Comparison of ENCODE assay signal across 8 mouse cellular contexts in genomic region chr14:27622176-27622922, GRCm38 (mm10). TPM values are rescaled to one million over a fixed set of nuclear protein-coding genes. Genes with fewer than 3 reads are reported as not detected.
DNase-seq lines count a peak whose midpoint lies in the region; ATAC-seq and TF ChIP-seq lines count a peak whose summit lies in the region.

TSS of gene Erc2 (plus strand) at chr14:27622428.

- no peaks in the 10 kb centered on the region for H3K79me2 ChIP-seq in heart, adult 2 months (replicated peaks; ENCODE audit: control insufficient read depth, insufficient read depth, low read length)

- peaks cover 14% of the 10 kb centered on the region; the same call in 1 of the 2 replicates for H3K27me3 ChIP-seq in embryonic facial prominence, embryonic 12.5 days
- H3K27me3 ChIP-seq in heart, adult 2 months (ENCODE audit: control insufficient read depth, insufficient read depth, low read length), result peaks cover 3% of the 10 kb centered on the region; the same call in 1 of the 2 replicates
- H3K27me3 ChIP-seq in limb, embryonic 13.5 days, result peaks cover 22% of the 10 kb centered on the region
- no peaks in the 10 kb centered on the region for H3K27me3 ChIP-seq in midbrain, postnatal 0 days (ENCODE audit: insufficient read depth, low read length)

- TF ChIP-seq EP300 in heart, adult 2 months (IDR thresholded peaks at IDR 0.05; ENCODE audit: insufficient read depth, low read depth, low read length), result no peak

- intact Hi-C loops in heart, postnatal 25 days (cut with DNase I), result no loop called here
- intact Hi-C loops in heart, adult 2 months (cut with DNase I), result no loop called here

- peak within 1 kb of the TSS; percentile 96 for H3K4me2 ChIP-seq in embryonic facial prominence, embryonic 12.5 days (replicated peaks)
- peak within 1 kb of the TSS; percentile 93 for H3K4me2 ChIP-seq in limb, embryonic 13.5 days (replicated peaks)
- peak within 1 kb of the TSS; percentile 48 for H3K4me2 ChIP-seq in midbrain, postnatal 0 days (ENCODE audit: low read depth, low read length, poor library complexity, severe bottlenecking)

- under 1% methylated on average over 77 of the region's 78 CpGs for WGBS in embryonic facial prominence, embryonic 12.5 days
- WGBS in heart, adult 2 months, result 1% methylated on average over 77 of the region's 78 CpGs
- under 1% methylated on average over 58 of the region's 78 CpGs for WGBS in limb, embryonic 13.5 days
- WGBS in midbrain, postnatal 0 days, result under 1% methylated on average over 60 of the region's 78 CpGs

- peak; percentile 94 for DNase-seq in heart, adult 11 months
- DNase-seq in heart, postnatal 25 days (ENCODE audit: low spot score), result no peak
- peak; percentile 51 to 56 for DNase-seq in heart, adult 2 months
- DNase-seq in kidney, adult 9 months, result peak; percentile 78
- peak; percentile 90 for DNase-seq in midbrain, postnatal 0 days (ENCODE audit: low spot score)
- peak; percentile 75 for DNase-seq in testis, postnatal 10 days (ENCODE audit: low spot score)

- H3K9ac ChIP-seq in embryonic facial prominence, embryonic 12.5 days, result peak within 1 kb of the TSS; percentile 66
- peak within 1 kb of the TSS; percentile 56; the same call in 1 of the 2 replicates for H3K9ac ChIP-seq in heart, adult 2 months (ENCODE audit: low read depth, low read length)
- peak within 1 kb of the TSS; percentile 73 for H3K9ac ChIP-seq in limb, embryonic 13.5 days
- peak within 1 kb of the TSS; percentile 89 for H3K9ac ChIP-seq in midbrain, postnatal 0 days (replicated peaks; ENCODE audit: low read length, poor library complexity, severe bottlenecking)

- no peaks in the 10 kb centered on the region for H3K9me3 ChIP-seq in embryonic facial prominence, embryonic 12.5 days
- no peaks in the 10 kb centered on the region for H3K9me3 ChIP-seq in limb, embryonic 13.5 days
- no peaks in the 10 kb centered on the region for H3K9me3 ChIP-seq in midbrain, postnatal 0 days (ENCODE audit: low read length)

- 0 out of 2 replicates have a peak within 1 kb of the TSS, but pooled peaks have one; percentile 36 for H3K27ac ChIP-seq in embryonic facial prominence, embryonic 12.5 days
- no peak within 1 kb of the TSS for H3K27ac ChIP-seq in heart, adult 2 months
- H3K27ac ChIP-seq in limb, embryonic 13.5 days, result no peak within 1 kb of the TSS
- peak within 1 kb of the TSS; percentile 81 for H3K27ac ChIP-seq in midbrain, postnatal 0 days (ENCODE audit: low read depth, low read length)

- H3K4me1 ChIP-seq in embryonic facial prominence, embryonic 12.5 days, result 0 out of 2 replicates have a peak, but pooled peaks cover 8% of the 10 kb centered on the region
- no peaks in the 10 kb centered on the region for H3K4me1 ChIP-seq in heart, adult 2 months (ENCODE audit: control insufficient read depth, insufficient read depth, low read length)
- peaks cover 9% of the 10 kb centered on the region for H3K4me1 ChIP-seq in limb, embryonic 13.5 days
- H3K4me1 ChIP-seq in midbrain, postnatal 0 days (ENCODE audit: insufficient read depth, low read length), result peaks cover 13% of the 10 kb centered on the region; the same call in 1 of the 2 replicates

- no peak for TF ChIP-seq POLR2A in heart, adult 2 months (IDR thresholded peaks at IDR 0.05; ENCODE audit: insufficient read depth, low read depth, low read length)

- peak within 1 kb of the TSS; percentile 64 for H3K4me3 ChIP-seq in embryonic facial prominence, embryonic 12.5 days
- H3K4me3 ChIP-seq in heart, adult 2 months, result peak within 1 kb of the TSS; percentile 47
- peak within 1 kb of the TSS; percentile 69 for H3K4me3 ChIP-seq in limb, embryonic 13.5 days
- peak within 1 kb of the TSS; percentile 85 for H3K4me3 ChIP-seq in midbrain, postnatal 0 days (ENCODE audit: low read depth, low read length)

- peak; percentile 94 for ATAC-seq in embryonic facial prominence, embryonic 12.5 days (ENCODE audit: insufficient number of reproducible peaks, insufficient read depth, low FRiP score, low TSS enrichment)
- peak; percentile 96 for ATAC-seq in limb, embryonic 13.5 days (ENCODE audit: low FRiP score, low read depth)
- ATAC-seq in midbrain, postnatal 0 days (ENCODE audit: low FRiP score), result peak; percentile 92

- H3K36me3 ChIP-seq in embryonic facial prominence, embryonic 12.5 days, result no peaks in the 10 kb centered on the region
- no peaks in the 10 kb centered on the region for H3K36me3 ChIP-seq in heart, adult 2 months (ENCODE audit: control insufficient read depth, insufficient read depth, low read length)
- H3K36me3 ChIP-seq in limb, embryonic 13.5 days, result no peaks in the 10 kb centered on the region
- H3K36me3 ChIP-seq in midbrain, postnatal 0 days (ENCODE audit: insufficient read depth, low read length), result no peaks in the 10 kb centered on the region

- peak; percentile 72 for TF ChIP-seq CTCF in heart, adult 2 months (IDR thresholded peaks at IDR 0.05)
- TF ChIP-seq CTCF in midbrain, postnatal 0 days (IDR thresholded peaks at IDR 0.05), result peak; percentile 83

RNA-seq across cellular contexts. Expression of gene Erc2, which starts in this region (rescaled TPM):
- total RNA-seq in heart, postnatal 25 days (2021), result under 1 TPM; 0.68 to 0.98 TPM
- 12.0 and 12.9 TPM in 2 replicates for polyA plus RNA-seq in embryonic facial prominence, embryonic 12.5 days (2016; fragmentation: Nextera tagmentation; extraction: Ambion mirVana)
- total RNA-seq in heart, adult 2 months (2021), result under 1 TPM; 0.64 to 0.68 TPM
- 0.49 and 0.50 TPM in 2 replicates for polyA plus RNA-seq in heart, adult 2 months (2012; rRNA removed)
- polyA plus RNA-seq in limb, embryonic 13.5 days (2015; fragmentation: Nextera tagmentation; extraction: Ambion mirVana), result 9.2 and 11.0 TPM in 2 replicates
- 94.0 and 128 TPM in 2 replicates for total RNA-seq in midbrain, postnatal 0 days (2014; rRNA removed)
- 100 and 119 TPM in 2 replicates for polyA plus RNA-seq in midbrain, postnatal 0 days (2015; fragmentation: Nextera tagmentation; extraction: Ambion mirVana)

Comparison
In these comparisons a context has a peak if more than half of its experiments do, and no peak if none do; other contexts are left out.
1. RNA of gene Erc2 (total RNA-seq): 94.0 to 128 TPM in midbrain, postnatal 0 days; 0.68 to 0.98 TPM in heart, postnatal 25 days and 0.64 to 0.68 TPM in heart, adult 2 months; every median in the first group is over 10 times any median in the second.
2. Peak in DNase-seq, H3K4me3 ChIP-seq and H3K9ac ChIP-seq in heart, adult 2 months; RNA of the gene not detected or under 1 TPM.
3. H3K27ac ChIP-seq: peak in embryonic facial prominence, embryonic 12.5 days (single experiment) and midbrain, postnatal 0 days (single experiment); none in heart, adult 2 months (single experiment) and limb, embryonic 13.5 days (single experiment).
4. Peak in every context shown above with its lines, with median percentiles within 50 percentile points of each other: ATAC-seq, H3K4me2 ChIP-seq, H3K4me3 ChIP-seq and H3K9ac ChIP-seq.